Mouse (Mus musculus): ENCODE measurements at regions not wholly inside any gene's neighbourhood (a gene's known extent, or its start where the extent isn't known, plus 50 kb on each side); places are given as distances from the start of the nearest gene placed in this dataset.

- TF ChIP-seq CTCF (conservative IDR thresholded peaks at IDR 0.05 in 1 of 2, IDR thresholded peaks at IDR 0.05 in 1 of 2; ENCODE audit: low read depth in 2 of 2, low read length in 2 of 2) (no peak), POLR2A (IDR thresholded peaks at IDR 0.05; ENCODE audit: low read depth, low read length) (no peak)
These were observed 53.8 kb upstream of the Iqsec3 start for GRCm38 (mm10) chr6:121527281-121527680.
